Mouse (Mus musculus) Muller cell, postnatal 12 days (primary cell): Measurements from ENCODE around the gene Hist4h4.
"Not testable (repeated sequence)": the region's sequence is repeated elsewhere in the genome, so short reads cannot be mapped to it uniquely, and the experiment has no call there.

Experiments used
- DNase-seq: peaks from one replicate; pipeline ENCODE4 v3.0.0-alpha.2; 2015; ENCODE audit errors: inconsistent ontology term

Hist4h4 gene

DNA sequence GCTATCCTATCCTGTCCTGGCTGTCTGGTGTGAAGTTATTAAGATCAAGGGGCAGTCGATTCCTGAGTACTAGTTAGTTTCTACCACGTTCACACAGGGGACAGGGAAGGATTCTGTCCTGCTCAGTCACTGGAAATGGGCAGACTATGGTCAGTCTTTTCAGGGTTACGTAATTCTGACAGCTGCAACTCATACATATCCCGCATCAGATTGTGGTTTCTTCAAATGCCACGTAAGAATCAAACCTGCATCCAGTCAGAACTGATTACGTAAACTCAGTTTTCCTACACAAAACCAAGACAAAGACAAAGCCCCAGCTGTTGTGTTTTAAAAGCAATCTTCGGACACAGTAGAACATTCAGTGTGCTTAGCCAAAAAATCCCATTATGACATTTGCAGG, 11.2 kb upstream of the Hist4h4 start:
- DNase-seq = no peak

GRCm38 (mm10) chr6:136813117-136813516, 8.9 kb upstream of the Hist4h4 start:
- no peak for DNase-seq

- DNase-seq = no peak
Observed at GRCm38 (mm10) chr6:136811196-136811595, 7.0 kb upstream of the Hist4h4 start.

- DNase-seq = no peak
Observed at GRCm38 (mm10) chr6:136809673-136810072, 5.5 kb upstream of the Hist4h4 start.

DNA sequence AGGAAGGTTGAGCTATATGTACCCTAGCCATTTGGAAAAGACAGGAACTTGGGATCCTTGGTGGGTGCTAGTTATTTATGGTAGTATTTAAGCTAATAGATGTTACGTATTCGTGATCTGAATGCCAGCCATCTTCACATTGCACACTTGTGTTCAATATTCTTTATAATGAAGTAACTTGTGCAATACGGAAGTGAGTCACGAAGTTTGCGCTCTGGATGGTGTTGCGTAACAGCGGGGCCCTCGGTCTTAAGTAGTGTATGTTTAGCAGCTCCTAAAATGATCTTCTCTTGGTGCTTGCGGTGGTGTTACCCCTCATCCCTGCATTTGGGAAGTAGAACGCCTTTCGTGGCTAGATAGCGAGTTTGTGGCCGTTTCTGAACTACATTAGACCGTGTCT, 4.9 kb upstream of the Hist4h4 start:
- no peak for DNase-seq

GRCm38 (mm10) chr6:136808631-136809046, 4.4 kb upstream of the Hist4h4 start:
- DNase-seq = peak; percentile 50

GRCm38 (mm10) chr6:136808014-136808417, 3.8 kb upstream of the Hist4h4 start, which contains the start of gene H2afj:
TSS of gene H2afj (plus strand) at chr6:136808244.
- DNase-seq = peak; percentile 97

DNA sequence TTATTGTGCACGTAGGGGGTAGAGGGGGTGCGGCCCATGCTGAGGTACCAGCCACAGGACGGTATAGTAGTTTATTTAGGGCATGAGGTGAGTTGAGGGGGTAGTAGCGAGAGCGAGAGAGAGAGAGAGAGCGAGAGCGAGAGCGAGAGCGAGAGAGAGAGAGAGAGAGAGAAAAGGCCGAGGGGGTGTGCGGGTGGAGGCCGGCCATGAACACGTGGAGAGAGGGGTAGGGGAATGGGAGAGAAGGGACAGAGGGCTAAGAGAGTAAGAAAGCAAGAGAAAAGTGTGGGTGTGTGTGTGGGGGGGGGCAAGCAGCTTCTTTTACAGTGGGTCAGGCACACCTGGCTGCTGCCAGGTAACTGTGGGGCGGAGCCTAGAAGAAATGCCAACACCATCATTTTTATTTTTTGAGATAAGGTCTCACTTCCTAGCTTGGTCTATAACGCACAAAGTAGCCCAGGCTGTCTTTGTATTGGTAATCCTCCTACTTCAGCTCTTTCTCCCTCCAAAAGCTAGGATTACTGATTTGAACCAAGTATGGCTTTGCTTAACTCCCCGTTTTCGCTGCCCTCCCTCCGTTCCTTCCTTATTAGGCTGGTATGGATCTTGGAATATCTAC, 3.3 kb upstream of the Hist4h4 start:
- DNase-seq = no peak

DNA sequence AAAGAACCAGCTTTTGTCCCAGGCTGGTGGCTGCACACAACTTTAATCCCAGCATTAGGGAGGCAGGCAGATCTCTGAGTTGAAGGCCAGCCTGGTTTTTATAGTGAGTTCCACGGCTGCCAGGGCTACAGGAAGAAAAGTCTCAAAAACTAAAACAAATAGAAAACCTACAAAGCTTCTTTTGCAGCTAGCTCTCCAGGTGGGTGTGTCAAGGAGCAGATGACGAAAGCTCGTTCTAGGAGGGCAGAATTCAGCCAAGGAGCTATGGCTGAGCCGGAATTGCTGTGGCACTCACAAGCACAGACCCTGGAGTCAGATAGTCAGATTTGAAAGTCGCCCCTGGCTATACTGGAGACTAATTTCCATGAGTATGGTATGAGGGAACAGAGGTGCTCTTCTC, 2.6 kb upstream of the Hist4h4 start:
- DNase-seq = no peak

- DNase-seq = no peak
Observed at GRCm38 (mm10) chr6:136805409-136805775, 1.2 kb upstream of the Hist4h4 start.

DNA sequence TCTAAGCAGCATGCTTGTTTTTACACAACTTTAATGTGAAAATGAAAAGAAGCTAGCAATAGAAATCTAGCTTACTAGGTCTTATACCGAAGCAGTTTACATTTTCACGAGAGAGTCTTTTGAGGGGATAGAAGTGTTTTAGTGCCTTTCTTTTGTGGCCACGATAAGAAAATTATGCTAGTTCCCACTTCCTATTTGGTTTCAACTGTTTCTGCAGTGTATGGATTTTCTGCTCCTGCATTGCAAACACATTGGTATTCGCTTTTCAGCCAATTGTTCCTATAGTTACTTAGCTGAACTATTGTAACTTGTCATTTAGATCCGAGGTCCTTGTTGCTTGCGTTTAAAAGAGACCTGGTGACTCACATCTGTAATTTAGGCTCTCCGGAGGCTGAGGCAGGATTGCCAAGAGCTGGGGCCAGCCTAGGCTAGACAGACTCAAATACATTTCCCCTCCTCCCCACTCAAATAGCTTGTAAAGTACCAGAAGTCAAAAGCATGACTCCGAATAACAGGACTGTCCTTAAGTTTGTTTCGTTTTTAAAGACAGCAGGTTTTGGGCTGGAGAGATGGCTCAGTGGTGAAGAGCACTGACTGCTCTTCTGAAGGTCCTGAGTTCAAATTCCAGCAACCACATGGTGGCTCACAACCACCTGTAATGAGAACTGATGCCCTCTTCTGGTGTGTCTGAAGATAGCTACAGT, 642 bp upstream of the Hist4h4 start:
- DNase-seq = no peak

DNA sequence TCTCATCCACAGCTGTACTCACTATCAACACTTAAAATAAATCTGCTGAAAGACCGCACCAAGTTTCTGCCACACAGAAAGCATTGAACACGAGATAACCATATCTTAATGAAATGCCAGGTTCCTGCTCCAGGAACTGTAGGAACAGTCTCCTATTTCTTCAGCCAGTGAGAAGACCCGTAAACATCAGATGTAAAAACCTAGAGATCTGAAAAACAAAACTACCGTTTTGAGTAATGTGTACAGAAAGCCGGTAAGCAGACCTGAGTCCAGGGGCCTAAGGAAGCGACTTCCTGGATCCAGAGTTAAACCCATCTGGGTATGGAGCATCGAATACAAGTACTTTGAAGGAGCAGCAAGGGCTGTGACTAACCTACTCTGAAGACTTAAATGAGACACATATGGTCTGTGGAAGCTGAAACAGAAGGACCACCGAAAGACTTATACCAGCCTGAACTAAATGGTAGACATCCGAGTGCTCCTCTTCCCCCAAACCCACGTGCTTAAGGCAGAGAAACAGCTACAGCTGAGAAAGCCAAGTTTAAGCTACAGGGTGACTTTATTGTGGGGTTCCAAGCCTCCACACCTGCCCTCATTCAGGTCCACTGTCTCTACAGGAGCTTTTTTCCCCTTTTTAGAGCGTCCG, 999 bp downstream of the Hist4h4 start:
- no peak for DNase-seq

- no peak for DNase-seq
Observed at GRCm38 (mm10) chr6:136801274-136801673, 2.9 kb downstream of the Hist4h4 start.

DNA sequence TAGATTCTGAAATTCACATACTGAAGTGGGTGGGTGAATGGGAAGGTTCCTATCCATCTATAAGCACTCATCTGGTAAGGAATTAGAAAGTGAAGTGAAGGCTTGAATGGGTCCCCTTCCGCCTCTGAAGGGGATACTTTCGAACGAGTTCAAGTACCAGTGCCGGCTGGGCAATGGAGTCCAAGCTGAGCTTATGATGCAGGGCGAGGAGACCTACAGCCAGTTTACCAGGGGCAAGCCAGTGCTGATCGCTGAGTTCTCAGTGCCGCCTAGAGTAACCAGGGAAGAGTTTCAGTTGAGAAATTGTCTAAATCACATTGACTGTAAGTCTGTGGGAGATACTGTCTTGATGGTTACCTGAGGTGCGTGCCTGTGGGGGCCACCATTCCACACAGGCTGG, 3.5 kb downstream of the Hist4h4 start:
- no peak for DNase-seq

DNA sequence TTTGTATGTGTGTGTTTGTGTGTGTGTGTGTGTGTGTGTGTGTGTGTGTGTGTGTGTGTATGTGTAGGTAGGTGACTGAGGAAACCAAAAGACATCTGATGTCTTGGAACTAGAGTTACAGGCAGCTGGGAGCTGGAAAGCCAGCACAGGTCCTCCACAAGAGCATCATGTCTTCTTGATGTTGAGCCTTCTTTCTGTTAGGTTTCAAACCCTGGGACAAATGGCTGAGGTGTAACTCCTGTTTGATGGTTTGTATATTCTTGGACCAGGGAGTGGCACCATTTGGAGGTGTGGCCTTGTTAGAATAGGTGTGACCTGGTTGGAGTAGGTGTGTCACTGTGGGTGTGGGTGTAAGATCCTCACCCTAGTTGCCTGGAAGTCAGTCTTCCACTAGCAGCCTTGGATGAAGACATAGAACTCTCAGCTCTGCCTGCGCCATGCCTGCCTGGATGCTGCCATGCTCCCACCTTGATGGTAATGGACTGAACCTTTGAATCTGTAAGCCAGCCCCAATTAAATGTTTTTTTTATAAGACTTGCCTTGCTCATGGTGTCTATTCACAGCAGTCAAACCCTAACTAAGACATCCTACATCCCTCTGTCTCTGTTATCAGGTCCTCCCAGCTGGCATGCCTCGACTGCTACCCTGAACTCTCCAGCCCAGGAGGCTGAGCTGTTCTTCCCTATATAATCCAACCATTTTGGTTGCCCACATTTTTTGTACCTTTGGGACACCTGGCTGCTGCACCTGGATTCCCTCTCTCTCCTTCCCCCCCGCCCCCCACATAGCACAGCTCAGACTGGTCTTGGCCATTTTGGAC, 6.1 kb downstream of the Hist4h4 start:
- not testable (repeated sequence) for DNase-seq

DNA sequence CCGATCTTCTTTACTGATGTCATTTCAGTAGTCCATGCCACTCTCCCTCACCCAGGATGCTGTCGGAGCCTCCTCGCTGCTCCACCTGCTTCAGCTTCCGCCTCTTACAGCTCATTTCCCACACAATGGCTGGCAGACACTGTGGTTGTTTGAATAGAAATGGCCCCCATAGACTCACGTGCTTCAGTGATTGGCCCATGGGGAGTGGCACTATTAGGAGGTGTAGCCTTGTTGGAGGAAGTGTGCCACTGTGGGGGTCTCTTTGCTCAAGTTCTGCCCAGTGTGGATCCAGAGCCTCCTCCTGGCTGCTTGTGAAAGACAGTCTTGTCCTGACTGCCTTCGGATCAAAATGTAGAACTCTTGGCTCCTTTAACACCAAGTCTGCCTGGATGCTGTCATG, 8.4 kb downstream of the Hist4h4 start:
- DNase-seq = no peak

DNA sequence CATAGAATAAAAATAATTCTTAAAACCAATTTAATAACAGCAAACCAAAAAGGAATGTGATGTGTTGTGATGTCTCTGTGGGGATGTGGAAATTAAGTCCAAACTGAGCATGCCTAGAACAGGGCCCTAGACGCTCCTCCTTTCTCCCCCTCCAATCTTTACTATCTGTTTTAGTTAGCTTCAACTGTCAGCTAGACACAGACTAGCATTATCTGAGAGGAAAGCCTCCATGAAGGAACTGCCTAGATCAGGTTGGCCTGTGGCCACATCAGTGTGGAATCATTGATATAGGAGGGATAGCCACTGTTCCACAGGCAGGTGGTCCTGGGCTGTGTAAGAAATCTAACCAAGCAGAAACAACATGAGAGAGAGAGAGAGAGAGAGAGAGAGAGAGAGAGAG, 9.1 kb downstream of the Hist4h4 start:
- DNase-seq = no peak

GRCm38 (mm10) chr6:136793831-136794525, 10.2 kb downstream of the Hist4h4 start:
- DNase-seq = no peak

DNA sequence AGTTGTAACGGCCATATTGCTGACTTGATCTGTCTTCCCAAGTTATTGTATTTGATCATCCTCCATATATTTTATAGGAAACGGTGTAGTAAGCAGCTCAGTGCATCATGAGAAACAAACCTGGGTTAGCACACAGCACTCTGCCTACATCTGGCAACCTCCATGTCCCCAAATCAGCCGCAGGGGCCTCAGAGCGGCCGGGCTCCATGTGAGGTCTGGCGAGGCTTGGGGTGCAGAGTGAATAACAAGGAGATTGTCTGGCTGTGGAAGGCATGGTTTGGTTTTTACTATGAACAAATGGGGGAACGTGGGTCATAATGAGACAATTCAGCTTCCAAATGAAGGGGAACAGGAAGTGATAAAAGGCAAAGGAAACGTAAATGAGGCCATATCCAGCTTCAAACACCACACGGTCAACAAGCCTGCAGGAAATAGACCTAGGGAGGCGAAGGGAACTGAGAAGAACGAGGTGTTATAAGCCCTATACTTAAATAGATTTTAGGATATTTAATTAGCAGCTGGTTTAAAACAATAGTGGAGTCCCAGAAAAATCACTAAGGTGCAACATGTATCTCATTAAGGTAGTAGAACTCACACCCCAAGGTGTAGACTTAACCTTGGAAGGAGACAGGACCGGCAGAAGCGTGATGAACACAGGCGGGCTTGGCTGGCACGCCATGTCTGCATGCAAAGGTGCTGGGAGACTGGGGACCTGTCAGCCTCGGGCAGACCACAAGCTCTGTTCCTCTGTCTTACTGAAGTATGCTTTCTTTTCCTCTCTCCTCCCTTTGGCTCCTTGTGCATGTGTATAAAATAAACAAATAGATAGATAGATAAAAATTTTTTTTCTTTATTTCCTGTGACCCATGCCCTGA, 11.1 kb downstream of the Hist4h4 start:
- no peak for DNase-seq

DNA sequence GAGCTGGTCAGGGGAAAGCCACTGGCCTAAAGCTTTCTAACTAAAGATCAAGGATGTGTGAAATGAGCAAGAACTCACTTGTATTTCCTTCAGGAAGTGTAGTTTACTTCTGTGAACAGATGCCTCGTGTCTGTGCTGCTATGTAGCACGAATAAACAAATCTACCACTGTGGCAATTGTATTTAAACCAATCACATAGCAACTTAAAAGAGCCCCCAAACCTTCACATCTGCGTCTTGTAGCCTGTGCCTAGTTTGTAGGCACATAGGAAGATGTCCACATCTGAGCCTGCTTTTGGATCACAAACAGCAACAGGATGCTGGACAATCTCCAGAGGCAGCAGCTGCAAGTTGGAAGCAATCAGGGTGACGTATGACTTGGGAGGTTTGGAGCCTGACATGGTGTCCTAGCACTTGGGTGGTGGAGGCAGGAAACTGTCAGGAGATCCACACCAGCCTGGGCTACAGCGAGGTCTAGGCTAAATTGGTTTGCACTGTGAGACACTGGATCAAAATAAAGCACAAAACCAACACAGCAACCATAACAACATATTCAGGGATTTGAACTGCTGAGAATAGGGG, 14.7 kb downstream of the Hist4h4 start:
- DNase-seq = no peak
